Mouse (Mus musculus): ENCODE results near the gene Nhlrc2. TPM values are rescaled to one million over a fixed set of nuclear protein-coding genes. Genes with fewer than 3 reads are reported as not detected.

Gene Nhlrc2
- polyA plus RNA-seq, 1 experiment from 2014 or later, result 6.6 TPM

- Histone ChIP-seq H3K4me2 (ENCODE audit: low read depth, low read length) (no peak overlapping the region), H3K9me3 (ENCODE audit: low read length) (no peaks in the 10 kb centered on the region), H3K4me3 (ENCODE audit: low read depth, low read length) (no peak overlapping the region), H3K36me3 (replicated peaks; ENCODE audit: insufficient read depth, low read length) (peaks cover 27% of the 10 kb centered on the region), H3K9ac (replicated peaks) (no peak overlapping the region), H3K4me1 (ENCODE audit: insufficient read depth) (peaks cover 9% of the 10 kb centered on the region; the same call in 1 of the 2 replicates), H3K27me3 (ENCODE audit: insufficient read depth, low read length) (no peaks in the 10 kb centered on the region), H3K27ac (ENCODE audit: low read depth) (no peak overlapping the region)
- WGBS (ENCODE audit: insufficient replicate concordance), result 70% methylated on average over 7 of the region's 7 CpGs
- TF ChIP-seq CTCF (IDR thresholded peaks at IDR 0.05; ENCODE audit: low read depth), result no peak
- TF ChIP-seq EP300 (IDR thresholded peaks at IDR 0.05; ENCODE audit: low read depth), result no peak
- no peak for ATAC-seq
- no peak for DNase-seq
Observed at GRCm38 (mm10) chr19:56600797-56601196, 52.7 kb downstream of the Nhlrc2 start.

DNA sequence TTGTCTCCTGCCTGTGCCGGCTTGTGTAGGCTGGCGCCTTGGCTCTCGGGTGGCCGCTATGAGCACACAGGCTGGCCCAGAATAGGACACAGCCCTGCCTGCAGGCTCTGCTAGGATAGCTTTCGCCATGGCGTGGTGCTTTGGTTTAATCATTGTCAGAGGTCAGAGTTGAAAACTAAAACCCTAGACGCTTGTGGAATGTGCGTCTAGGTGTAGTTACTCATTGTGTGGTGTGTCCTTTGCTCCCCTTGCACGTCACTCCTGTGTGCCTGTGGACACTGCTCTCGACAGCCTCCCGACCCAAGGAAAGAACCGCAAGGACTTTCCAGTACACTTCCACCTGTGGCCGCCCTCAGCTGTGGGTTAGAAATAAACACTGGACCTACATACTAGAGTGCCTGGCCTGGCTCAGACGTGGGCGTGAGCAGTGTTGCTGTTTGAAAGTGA, 53.9 kb downstream of the Nhlrc2 start:
- peak; percentile 55 for DNase-seq
- peak overlapping the region; percentile 84 for H3K27ac ChIP-seq (ENCODE audit: low read depth)
- H3K27me3 ChIP-seq (ENCODE audit: insufficient read depth, low read length), result no peaks in the 10 kb centered on the region
- 0 out of 2 replicates have a peak overlapping the region, but pooled peaks have one; percentile 21 for H3K9ac ChIP-seq (replicated peaks)
- H3K4me1 ChIP-seq (ENCODE audit: insufficient read depth), result peaks cover 9% of the 10 kb centered on the region; the same call in 1 of the 2 replicates
- H3K4me2 ChIP-seq (ENCODE audit: low read depth, low read length), result peak overlapping the region; percentile 42; the same call in 1 of the 2 replicates
- H3K4me3 ChIP-seq (ENCODE audit: low read depth, low read length), result no peak overlapping the region
- WGBS (ENCODE audit: insufficient replicate concordance), result 67% methylated on average over 15 of the region's 15 CpGs
- H3K36me3 ChIP-seq (replicated peaks; ENCODE audit: insufficient read depth, low read length), result peaks cover 18% of the 10 kb centered on the region
- peak; percentile 97 for ATAC-seq
- TF ChIP-seq EP300 (IDR thresholded peaks at IDR 0.05; ENCODE audit: low read depth) (no peak), CTCF (IDR thresholded peaks at IDR 0.05; ENCODE audit: low read depth) (no peak)
- no peaks in the 10 kb centered on the region for H3K9me3 ChIP-seq (ENCODE audit: low read length)

DNA sequence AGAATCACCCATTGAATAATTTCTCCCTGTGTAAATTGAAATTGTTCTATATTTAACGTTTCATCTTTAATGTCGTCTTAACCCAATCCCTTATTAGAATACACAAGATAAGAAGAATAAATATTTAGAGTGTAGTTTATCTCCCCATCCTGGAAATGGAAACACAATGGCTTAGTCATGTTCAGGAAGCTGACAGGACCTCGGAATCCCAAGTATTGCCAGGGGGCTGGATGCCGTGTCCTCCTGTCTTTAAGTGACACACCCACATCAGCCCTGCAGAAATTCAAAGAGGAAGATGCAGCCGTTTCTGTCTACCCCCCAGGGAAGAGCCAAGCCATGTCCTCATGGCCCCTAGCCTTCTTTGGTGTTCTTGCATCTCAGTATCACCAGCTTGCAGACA, 60.9 kb downstream of the Nhlrc2 start:
- no peak for TF ChIP-seq CTCF (IDR thresholded peaks at IDR 0.05; ENCODE audit: low read depth)
- no peak for TF ChIP-seq EP300 (IDR thresholded peaks at IDR 0.05; ENCODE audit: low read depth)
- no peaks in the 10 kb centered on the region for H3K27me3 ChIP-seq (ENCODE audit: insufficient read depth, low read length)
- ATAC-seq, result no peak
- no peaks in the 10 kb centered on the region for H3K4me1 ChIP-seq (ENCODE audit: insufficient read depth)
- DNase-seq, result no peak
- no peaks in the 10 kb centered on the region for H3K36me3 ChIP-seq (replicated peaks; ENCODE audit: insufficient read depth, low read length)
- no peak overlapping the region for H3K27ac ChIP-seq (ENCODE audit: low read depth)
- no peak overlapping the region for H3K4me2 ChIP-seq (ENCODE audit: low read depth, low read length)
- no peak overlapping the region for H3K9ac ChIP-seq (replicated peaks)
- no peak overlapping the region for H3K4me3 ChIP-seq (ENCODE audit: low read depth, low read length)
- 23% methylated on average over 5 of the region's 5 CpGs for WGBS (ENCODE audit: insufficient replicate concordance)
- no peaks in the 10 kb centered on the region for H3K9me3 ChIP-seq (ENCODE audit: low read length)

DNA sequence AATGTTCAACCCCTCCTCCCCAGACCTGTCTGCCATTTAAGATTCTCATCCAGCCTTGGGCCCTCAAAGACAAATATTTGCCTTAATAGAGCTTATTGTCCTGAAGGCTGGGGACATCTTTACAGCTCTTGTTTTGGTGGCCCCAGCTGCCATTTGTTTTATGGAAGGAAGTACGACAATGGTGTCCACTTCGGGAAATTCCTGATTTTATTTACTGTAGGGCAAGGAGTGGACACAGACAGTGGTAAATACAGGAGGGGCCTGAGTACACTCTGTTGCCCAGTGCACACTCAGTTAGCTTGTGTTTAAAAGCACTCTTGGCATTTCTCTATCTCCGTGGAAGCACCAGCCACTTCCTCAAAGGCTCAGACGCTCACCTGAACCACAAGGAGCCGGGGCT, 66.1 kb downstream of the Nhlrc2 start:
- Histone ChIP-seq H3K4me2 (ENCODE audit: low read depth, low read length) (no peak overlapping the region), H3K36me3 (replicated peaks; ENCODE audit: insufficient read depth, low read length) (no peaks in the 10 kb centered on the region), H3K27ac (ENCODE audit: low read depth) (no peak overlapping the region), H3K27me3 (ENCODE audit: insufficient read depth, low read length) (no peaks in the 10 kb centered on the region), H3K4me3 (ENCODE audit: low read depth, low read length) (no peak overlapping the region), H3K9me3 (ENCODE audit: low read length) (no peaks in the 10 kb centered on the region), H3K4me1 (ENCODE audit: insufficient read depth) (no peaks in the 10 kb centered on the region), H3K9ac (replicated peaks) (no peak overlapping the region)
- DNase-seq, result no peak
- ATAC-seq, result no peak
- TF ChIP-seq EP300 (IDR thresholded peaks at IDR 0.05; ENCODE audit: low read depth) (no peak), CTCF (IDR thresholded peaks at IDR 0.05; ENCODE audit: low read depth) (no peak)
- WGBS (ENCODE audit: insufficient replicate concordance), result 55% methylated on average over 5 of the region's 5 CpGs

GRCm38 (mm10) chr19:56618845-56619244, 70.8 kb downstream of the Nhlrc2 start:
- DNase-seq (no peak), ATAC-seq (no peak)
- Histone ChIP-seq H3K9ac (replicated peaks) (no peak overlapping the region), H3K4me3 (ENCODE audit: low read depth, low read length) (no peak overlapping the region), H3K9me3 (ENCODE audit: low read length) (no peaks in the 10 kb centered on the region), H3K4me2 (ENCODE audit: low read depth, low read length) (no peak overlapping the region), H3K4me1 (ENCODE audit: insufficient read depth) (no peaks in the 10 kb centered on the region), H3K27ac (ENCODE audit: low read depth) (no peak overlapping the region), H3K36me3 (replicated peaks; ENCODE audit: insufficient read depth, low read length) (no peaks in the 10 kb centered on the region), H3K27me3 (ENCODE audit: insufficient read depth, low read length) (no peaks in the 10 kb centered on the region)
- WGBS (ENCODE audit: insufficient replicate concordance), result 64% methylated on average over 9 of the region's 9 CpGs
- TF ChIP-seq EP300 (IDR thresholded peaks at IDR 0.05; ENCODE audit: low read depth) (no peak), CTCF (IDR thresholded peaks at IDR 0.05; ENCODE audit: low read depth) (no peak)

DNA sequence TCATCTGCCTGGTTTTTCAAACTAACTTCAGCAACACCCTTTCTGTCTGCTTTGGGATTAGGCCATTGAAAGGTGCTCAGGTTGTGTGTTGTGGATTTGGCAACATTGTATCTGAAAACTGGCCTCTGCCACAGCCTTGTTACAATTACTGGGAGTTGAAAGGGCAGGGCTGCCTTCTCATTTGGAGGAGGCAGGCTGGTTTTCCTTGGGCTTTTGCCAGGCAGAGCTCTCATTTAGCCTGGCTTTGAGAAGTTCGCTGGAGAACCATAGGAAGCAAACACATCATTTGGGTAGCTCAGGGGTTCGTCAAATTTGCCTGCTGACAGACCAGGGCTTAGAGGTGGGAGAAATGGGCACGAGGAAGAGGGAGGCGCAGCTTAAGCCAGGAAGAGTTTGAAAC, 71.5 kb downstream of the Nhlrc2 start:
- no peak overlapping the region for H3K4me2 ChIP-seq (ENCODE audit: low read depth, low read length)
- no peaks in the 10 kb centered on the region for H3K27me3 ChIP-seq (ENCODE audit: insufficient read depth, low read length)
- H3K27ac ChIP-seq (ENCODE audit: low read depth), result no peak overlapping the region
- no peak for ATAC-seq
- H3K36me3 ChIP-seq (replicated peaks; ENCODE audit: insufficient read depth, low read length), result no peaks in the 10 kb centered on the region
- TF ChIP-seq CTCF (IDR thresholded peaks at IDR 0.05; ENCODE audit: low read depth) (no peak), EP300 (IDR thresholded peaks at IDR 0.05; ENCODE audit: low read depth) (no peak)
- no peak overlapping the region for H3K4me3 ChIP-seq (ENCODE audit: low read depth, low read length)
- H3K9ac ChIP-seq (replicated peaks), result no peak overlapping the region
- H3K4me1 ChIP-seq (ENCODE audit: insufficient read depth), result no peaks in the 10 kb centered on the region
- DNase-seq, result no peak
- H3K9me3 ChIP-seq (ENCODE audit: low read length), result no peaks in the 10 kb centered on the region
- WGBS (ENCODE audit: insufficient replicate concordance), result 71% methylated on average over 4 of the region's 4 CpGs

- Histone ChIP-seq H3K36me3 (replicated peaks; ENCODE audit: insufficient read depth, low read length) (no peaks in the 10 kb centered on the region), H3K27ac (ENCODE audit: low read depth) (no peak overlapping the region), H3K4me3 (ENCODE audit: low read depth, low read length) (no peak overlapping the region), H3K4me2 (ENCODE audit: low read depth, low read length) (no peak overlapping the region), H3K4me1 (ENCODE audit: insufficient read depth) (no peaks in the 10 kb centered on the region), H3K9me3 (ENCODE audit: low read length) (no peaks in the 10 kb centered on the region), H3K9ac (replicated peaks) (no peak overlapping the region), H3K27me3 (ENCODE audit: insufficient read depth, low read length) (no peaks in the 10 kb centered on the region)
- DNase-seq (no peak), ATAC-seq (no peak)
- TF ChIP-seq EP300 (IDR thresholded peaks at IDR 0.05; ENCODE audit: low read depth) (no peak), CTCF (IDR thresholded peaks at IDR 0.05; ENCODE audit: low read depth) (no peak)
- 74% methylated on average over 7 of the region's 7 CpGs for WGBS (ENCODE audit: insufficient replicate concordance)
Observed at GRCm38 (mm10) chr19:56621876-56622275, 73.8 kb downstream of the Nhlrc2 start.

Measured in liver, postnatal 0 days (tissue).